Mouse (Mus musculus): ENCODE measurements around the gene Atpif1. TPM values are rescaled to one million over a fixed set of nuclear protein-coding genes. Genes with fewer than 3 reads are reported as not detected.

Atpif1 gene
- 83.0 and 87.1 TPM in 2 replicates for polyA plus RNA-seq (2012; rRNA removed; ENCODE audit: low replicate concordance)

GRCm38 (mm10) chr4:132532981-132533916, at the start of gene Atpif1:
Atpif1 (minus strand) TSS chr4:132533659.

GRCm38 (mm10) chr4:132563965-132564364, 30.5 kb upstream of the Atpif1 start, which contains the start of gene Ptafr:
Ptafr (plus strand) TSS chr4:132564067.

DNA sequence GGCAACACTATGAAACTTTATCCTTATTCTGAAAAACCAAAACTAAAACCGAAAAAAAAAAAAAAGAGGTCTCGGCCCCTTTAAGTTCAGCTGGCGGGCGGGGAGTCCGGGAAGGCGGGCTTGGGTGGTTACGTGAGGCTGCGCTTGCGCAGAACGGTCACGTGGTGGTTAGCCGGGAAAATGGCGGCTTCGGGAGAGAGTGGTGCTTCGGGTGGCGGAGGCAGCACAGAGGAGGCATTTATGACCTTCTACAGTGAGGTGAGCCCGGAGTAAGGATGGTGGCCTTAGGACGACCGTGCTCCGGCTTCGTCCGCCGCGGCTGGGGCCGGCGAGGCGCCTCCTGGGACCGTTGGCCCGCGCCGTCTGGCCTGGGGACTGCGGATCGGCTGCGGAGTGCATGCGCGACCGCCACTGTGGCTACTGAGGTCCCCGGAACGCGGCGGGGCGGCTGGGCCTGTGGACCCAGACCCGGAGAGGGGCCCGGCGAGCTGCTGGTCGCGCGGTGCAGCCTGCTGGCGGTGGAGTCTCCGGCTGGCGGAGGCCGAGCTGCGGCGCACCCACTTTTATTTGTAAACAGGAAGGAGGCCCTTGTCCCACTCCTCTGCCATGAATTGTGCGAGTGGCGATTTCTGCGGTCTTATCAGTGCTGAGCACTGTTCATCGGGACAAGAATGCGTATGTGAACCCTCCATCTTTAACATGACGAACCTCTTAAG, 2.1 kb upstream of the Atpif1 start, which contains the start of gene Dnajc8:
Dnajc8 (plus strand) TSS at position 145 of the 716 bp plus-strand sequence.

GRCm38 (mm10) chr4:132510352-132510798, 23.1 kb downstream of the Atpif1 start, which contains the start of gene Sesn2:
Sesn2 (minus strand) TSS chr4:132510501.

Other genes starting within 250 kb of the Atpif1 start
- gene Rab42, start 230.3 kb downstream of the Atpif1 start, polyA plus RNA-seq (2012; rRNA removed; ENCODE audit: low replicate concordance): 0.62 and 1.8 TPM in 2 replicates
- 12.8 and 13.3 TPM in 2 replicates for gene Trnau1ap, start 204.1 kb downstream of the Atpif1 start, polyA plus RNA-seq (2012; rRNA removed; ENCODE audit: low replicate concordance)
- 8.5 and 11.4 TPM in 2 replicates for gene Rcc1, start 180.1 kb downstream of the Atpif1 start, polyA plus RNA-seq (2012; rRNA removed; ENCODE audit: low replicate concordance)
- gene Phactr4, start 111.2 kb downstream of the Atpif1 start, polyA plus RNA-seq (2012; rRNA removed; ENCODE audit: low replicate concordance): 9.4 and 15.7 TPM in 2 replicates
- gene Med18, start 69.7 kb downstream of the Atpif1 start, polyA plus RNA-seq (2012; rRNA removed; ENCODE audit: low replicate concordance): 0.91 and 1.5 TPM in 2 replicates
- gene Sesn2, start 23.2 kb downstream of the Atpif1 start, polyA plus RNA-seq (2012; rRNA removed; ENCODE audit: low replicate concordance): 6.8 and 7.7 TPM in 2 replicates
- gene Dnajc8, start 1.9 kb upstream of the Atpif1 start, polyA plus RNA-seq (2012; rRNA removed; ENCODE audit: low replicate concordance): 9.2 and 9.6 TPM in 2 replicates
- 2.0 and 3.9 TPM in 2 replicates for gene Ptafr, start 30.4 kb upstream of the Atpif1 start, polyA plus RNA-seq (2012; rRNA removed; ENCODE audit: low replicate concordance)
- 11.1 and 11.6 TPM in 2 replicates for gene Eya3, start 105.3 kb upstream of the Atpif1 start, polyA plus RNA-seq (2012; rRNA removed; ENCODE audit: low replicate concordance)
- 1.4 and 2.8 TPM in 2 replicates for gene Xkr8, start 198.9 kb upstream of the Atpif1 start, polyA plus RNA-seq (2012; rRNA removed; ENCODE audit: low replicate concordance)
- 73.6 and 133 TPM in 2 replicates for gene Smpdl3b, start 223.6 kb upstream of the Atpif1 start, polyA plus RNA-seq (2012; rRNA removed; ENCODE audit: low replicate concordance)
- 7.3 and 9.7 TPM in 2 replicates for gene Rpa2, start 234.7 kb upstream of the Atpif1 start, polyA plus RNA-seq (2012; rRNA removed; ENCODE audit: low replicate concordance)

All from duodenum, adult 2 months (tissue).